Mouse (Mus musculus) hindbrain, embryonic 14.5 days (tissue): ENCODE data around the gene Fetub. TPM values are rescaled to one million over a fixed set of nuclear protein-coding genes. Genes with fewer than 3 reads are reported as not detected.

Experiments used
- polyA plus RNA-seq: library from polyadenylated mRNA; unstranded; fragments of >200 nt; fragmentation: Nextera tagmentation; extraction: Ambion mirVana; gene quantifications from 2 replicates; pipeline ENCODE4 v1.2.1, GENCODE M21; 2014

The Fetub gene
- polyA plus RNA-seq, 1 experiment from 2014 or later, result not detected

Other genes starting within 250 kb of the Fetub start
- gene Crygs, start 106.8 kb upstream of the Fetub start, polyA plus RNA-seq, result not detected in 2 replicates
- gene Tbccd1, start 60.7 kb upstream of the Fetub start, polyA plus RNA-seq, result 21.4 and 27.9 TPM in 2 replicates
- gene Dnajb11, start 60.5 kb upstream of the Fetub start, polyA plus RNA-seq, result 96.5 and 109 TPM in 2 replicates
- not detected in 2 replicates for gene Ahsg, start 27.1 kb upstream of the Fetub start, polyA plus RNA-seq
- 0.19 and 0.31 TPM in 2 replicates for gene Hrg, start 32.7 kb downstream of the Fetub start, polyA plus RNA-seq
- 0.88 TPM in 1 of 2 replicates, not detected in the other for gene Kng2, start 111.1 kb downstream of the Fetub start, polyA plus RNA-seq
- not detected in 2 replicates for gene Kng1, start 139.5 kb downstream of the Fetub start, polyA plus RNA-seq
- gene Eif4a2, start 189.1 kb downstream of the Fetub start, polyA plus RNA-seq, result 352 and 389 TPM in 2 replicates
- gene Rfc4, start 209.4 kb downstream of the Fetub start, polyA plus RNA-seq, result 41.3 and 43.1 TPM in 2 replicates
- gene Adipoq, start 228.2 kb downstream of the Fetub start, polyA plus RNA-seq, result not detected in 2 replicates